Mouse (Mus musculus): ENCODE data around the gene Sft2d2.

Sft2d2 gene

GRCm38 (mm10) chr1:165132187-165132877 is 61.9 kb downstream of the Sft2d2 start:
- peak; percentile 27 to 74 for DNase-seq

GRCm38 (mm10) chr1:165129573-165129972 is 64.7 kb downstream of the Sft2d2 start:
- no peak for DNase-seq

Data from spleen, adult 18-20 months (tissue).